In genomic region chr19:23988166-23988565, GRCm38 (mm10) we compare ENCODE assay signal across 20 mouse cellular contexts. TPM values are rescaled to one million over a fixed set of nuclear protein-coding genes. Genes with fewer than 3 reads are reported as not detected.
DNase-seq lines count a peak whose midpoint lies in the region.
"Had no signal": no experiment of that assay in that cellular context is flagged by ENCODE, and none has a peak within 500 bp of the region (broad histone marks: within the 10 kb centered on the region; RNA-seq: fewer than 3 reads in every experiment).

No protein-coding gene starts in this region.

- DNase-seq in heart, adult 11 months: peak; percentile 71
- DNase-seq in heart, adult 18-20 months: no peak
- DNase-seq in heart, embryonic 10.5 days (ENCODE audit: low spot score): peak; percentile 58
- no peak for DNase-seq in heart, postnatal 10 days
- DNase-seq: adrenal gland, adult 2 months; adrenal gland, adult 8-10 months; adrenal gland, postnatal 10 days; adrenal gland, postnatal 14 days; adrenal gland, postnatal 25 days; adrenal gland, postnatal 36 days; B cell, adult 2 months; cerebellum, adult 11 months; cerebellum, adult 11-12 months; cerebellum, adult 18-20 months had no signal

- H3K27ac ChIP-seq in heart, embryonic 10.5 days: no peak overlapping the region

- H3K27me3 ChIP-seq in heart, embryonic 10.5 days (ENCODE audit: insufficient read depth, poor library complexity, severe bottlenecking): no peaks in the 10 kb centered on the region
- H3K27me3 ChIP-seq: CH12.LX, Patski had no signal

- intact Hi-C loops in heart, postnatal 10 days (cut with DNase I): no loop called here

- no peaks in the 10 kb centered on the region for H3K9me3 ChIP-seq in heart, embryonic 10.5 days
- H3K9me3 ChIP-seq: G1E had no signal

- H3K4me1 ChIP-seq in heart, embryonic 10.5 days: peaks cover 3% of the 10 kb centered on the region; the same call in 1 of the 2 replicates

- no peak overlapping the region for H3K4me3 ChIP-seq in heart, embryonic 10.5 days

- 81% methylated on average over 4 of the region's 4 CpGs for WGBS in heart, embryonic 10.5 days

- H3K36me3 ChIP-seq in heart, embryonic 10.5 days: peaks cover 17% of the 10 kb centered on the region; the same call in 1 of the 2 replicates
- H3K36me3 ChIP-seq: G1E had no signal

RNA-seq across cellular contexts. Expression of gene Fam189a2, which starts 42.7 kb away (rescaled TPM):
- total RNA-seq in heart, adult 18-20 months (2021): 10 to 100 TPM; 55.3 to 60.9 TPM
- 3.3 and 5.3 TPM in 2 replicates for polyA plus RNA-seq in heart, embryonic 10.5 days (2016; fragmentation: Nextera tagmentation; extraction: Ambion mirVana)
- 10 to 100 TPM; 66.0 to 76.8 TPM for total RNA-seq in heart, postnatal 10 days (2021)
- total RNA-seq: CH12.LX, MEL had no signal
- polyA plus RNA-seq: activated CD4-positive, CD25-positive, alpha-beta regulatory T cell, adult 4 months; CD4-positive, CD25-positive, alpha-beta regulatory T cell, adult 4 months; G1E had no signal

Comparison
In these comparisons a context has a peak if more than half of its experiments do, and no peak if none do; other contexts are left out.
1. DNase-seq: peak in heart, adult 11 months (single experiment) and heart, embryonic 10.5 days (single experiment); none in heart, adult 18-20 months (0 of 2) and heart, postnatal 10 days (0 of 2).